Mouse (Mus musculus) ovary, adult 18-20 months (tissue): ENCODE results near the gene Fmr1nb.
"Not testable (repeated sequence)": the region's sequence is repeated elsewhere in the genome, so short reads cannot be mapped to it uniquely, and the experiment has no call there.

Experiments used
- DNase-seq: peaks from one replicate; pipeline ENCODE4 v3.0.0; 2022; ENCODE audit warnings: low spot score, mixed read lengths

The Fmr1nb gene

DNA sequence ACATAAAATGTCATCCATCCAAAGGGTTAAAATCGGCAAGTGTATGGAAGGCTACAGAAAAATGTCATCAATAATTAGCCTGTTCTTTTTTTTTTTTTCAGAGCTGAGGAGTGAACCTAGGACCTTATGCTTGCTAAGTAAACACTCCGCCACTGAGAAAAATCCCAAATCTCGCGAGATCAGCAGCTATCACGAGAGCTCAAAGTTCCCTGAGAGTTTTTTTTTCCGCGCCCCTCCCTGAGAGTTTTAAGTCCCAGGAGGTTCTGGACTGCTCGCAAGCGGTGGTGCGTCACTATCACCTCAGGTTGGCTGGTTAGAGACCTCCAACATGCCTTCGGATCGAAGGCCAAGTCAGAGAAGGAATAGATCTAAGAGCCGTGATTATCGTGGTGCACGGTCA is at the start of gene Fmr1nb:
TSS of gene Fmr1nb (plus strand) at position 234 of the 400 bp plus-strand sequence.
- DNase-seq, result no peak

DNA sequence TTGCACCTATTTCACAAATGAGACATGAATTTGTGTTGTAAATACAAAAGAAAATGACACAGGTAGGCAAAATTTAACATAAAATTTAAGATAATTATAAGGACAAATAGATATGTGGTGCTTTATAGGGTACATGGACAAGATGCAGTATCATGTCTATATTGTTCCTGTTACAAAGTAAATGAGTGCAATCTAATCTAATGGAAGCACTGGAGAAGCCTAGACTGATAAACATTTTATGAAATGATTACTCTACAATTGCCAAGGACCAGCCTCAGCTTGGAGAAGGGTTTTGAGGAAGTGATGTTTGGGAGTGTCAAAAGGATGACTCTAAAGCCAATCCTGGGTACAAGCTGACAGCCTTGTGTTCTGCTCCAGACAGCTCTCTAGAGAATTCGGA is 24.7 kb upstream of the Fmr1nb start:
- no peak for DNase-seq

DNA sequence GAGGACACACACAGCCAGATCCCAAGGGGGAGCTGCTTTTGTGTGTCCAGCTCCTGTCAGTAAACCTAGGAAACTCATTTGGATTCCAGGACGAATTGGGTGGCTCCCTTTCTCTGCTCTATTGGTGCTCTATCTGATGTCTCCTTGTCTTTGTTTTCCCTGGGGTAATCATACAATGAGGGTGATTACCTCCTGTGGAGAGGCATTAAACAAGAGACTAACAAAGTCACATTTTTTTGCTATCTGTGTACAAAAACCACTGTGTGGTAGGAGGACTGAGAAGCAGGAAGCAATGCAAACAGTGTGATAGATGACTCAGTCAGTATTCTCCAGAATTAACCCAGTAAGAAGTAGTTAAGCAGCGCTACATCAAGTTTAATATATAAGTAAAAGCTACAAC is 21.6 kb upstream of the Fmr1nb start:
- DNase-seq, result no peak

DNA sequence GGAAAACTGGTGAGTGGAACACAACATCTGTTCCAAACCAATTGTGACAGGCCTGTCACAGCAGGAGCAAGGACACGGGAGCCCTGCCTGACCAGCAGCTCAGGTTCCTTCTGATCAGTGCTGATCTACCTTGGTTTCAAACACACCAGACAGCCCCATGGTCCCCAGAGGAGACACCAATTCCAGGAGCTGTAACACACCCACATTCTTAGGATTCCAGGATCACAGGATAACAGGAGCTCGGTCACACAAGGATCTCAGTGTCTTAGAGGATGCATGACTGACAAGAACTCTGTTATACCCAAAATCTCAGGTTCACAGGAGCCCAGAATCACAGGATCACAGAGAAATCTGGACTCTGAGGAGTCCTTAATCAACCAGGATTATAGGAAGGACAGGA is 58.8 kb downstream of the Fmr1nb start:
- DNase-seq, result not testable (repeated sequence)

DNA sequence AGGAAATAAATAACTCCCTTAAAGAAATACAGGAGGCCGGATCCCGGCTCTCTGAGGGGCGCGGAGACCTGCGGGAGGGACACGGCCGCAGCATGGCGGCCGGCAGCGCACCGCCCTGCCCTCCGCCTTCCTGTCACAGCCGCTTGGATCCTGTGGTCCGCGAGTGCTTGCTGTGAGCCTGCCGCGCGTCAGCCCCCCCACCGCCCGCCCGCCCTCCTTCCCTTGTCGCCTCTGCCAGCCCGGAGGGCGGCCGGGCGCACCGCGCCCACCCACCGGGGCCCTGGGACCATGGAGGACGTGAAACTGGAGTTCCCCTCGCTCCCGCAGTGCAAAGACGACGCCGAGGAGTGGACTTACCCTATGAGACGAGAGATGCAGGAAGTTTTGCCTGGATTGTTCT is 59.4 kb downstream of the Fmr1nb start, which contains the start of gene Gm14698:
TSS of gene Gm14698 (plus strand) at position 35 of the 400 bp plus-strand sequence.
- not testable (repeated sequence) for DNase-seq

DNA sequence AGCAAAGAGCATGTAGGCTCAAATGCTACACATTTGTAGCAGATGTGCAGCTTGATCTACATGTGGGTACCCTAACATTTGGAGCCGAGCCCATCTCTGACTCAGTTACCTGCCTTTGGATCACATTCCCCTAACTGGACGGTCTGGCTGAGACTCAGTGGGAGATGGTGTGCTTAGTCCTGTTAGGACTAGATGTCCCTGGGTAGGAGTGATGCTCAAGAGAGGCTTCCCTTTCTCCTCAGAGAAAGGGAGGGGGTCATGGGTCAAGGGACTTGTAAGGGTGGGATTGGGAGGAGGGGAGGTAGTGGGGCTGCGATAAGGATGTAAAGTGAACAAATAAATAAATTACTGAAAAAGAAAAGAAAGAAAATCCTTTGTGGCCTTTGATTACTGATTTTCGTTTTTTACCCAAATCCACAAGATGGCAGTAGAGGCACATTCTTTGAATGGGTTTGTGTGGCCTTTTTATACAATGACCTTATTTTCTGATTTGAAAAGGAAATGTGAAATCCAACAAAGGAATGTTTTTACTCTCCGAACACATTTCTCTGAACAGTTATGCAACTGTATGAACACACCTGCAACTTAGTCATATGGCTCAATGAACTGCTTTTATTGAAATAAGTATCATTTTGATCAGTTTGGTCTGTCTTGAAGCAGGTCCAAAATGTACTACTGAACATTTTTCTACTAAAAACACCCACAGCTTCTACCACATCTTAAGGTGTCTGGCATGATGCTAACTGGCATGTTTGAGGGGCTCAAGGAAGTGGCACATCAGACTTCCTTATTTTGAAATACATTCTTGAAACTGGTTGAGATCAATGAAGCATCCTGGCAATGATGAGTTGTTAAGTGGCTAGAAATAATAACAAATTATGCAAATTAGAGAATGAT is 78.2 kb downstream of the Fmr1nb start:
- no peak for DNase-seq
